Mouse (Mus musculus) embryonic facial prominence, embryonic 14.5 days (tissue): Measurements from ENCODE around the gene Exo5. TPM values are rescaled to one million over a fixed set of nuclear protein-coding genes. Genes with fewer than 3 reads are reported as not detected.
A peak's percentile ranks its signal among the peaks of the same experiment; 100 is the strongest.

Experiments used
- ATAC-seq: fragments of 200-750 bp; cut with Nextera tagmentation; 2 replicates; pipeline ENCODE4 v1.8.0; 2017; ENCODE audit warnings: low read depth, moderate number of reproducible peaks, moderate TSS enrichment
- DNase-seq: peaks from one replicate; pipeline ENCODE4 v3.0.0-alpha.2; 2015; ENCODE audit warnings: low spot score
- H3K27ac ChIP-seq: fragments of 300-500 bp; sonication (generic); replicated peaks from 2 replicates; pipeline ENCODE4 v1.5.1; 2014; ENCODE audit warnings: low read depth, mild to moderate bottlenecking, low read length, moderate library complexity
- H3K27me3 ChIP-seq: fragments of 300-500 bp; sonication (generic); replicated peaks from 2 replicates; pipeline ENCODE4 v1.6.1; 2014; ENCODE audit warnings: low read length; ENCODE audit not compliant: control insufficient read depth, insufficient read depth
- H3K36me3 ChIP-seq: fragments of 300-500 bp; sonication (generic); 2 replicates; pipeline ENCODE4 v1.6.1; 2014; ENCODE audit warnings: low read length, mixed read lengths; ENCODE audit not compliant: control insufficient read depth, insufficient read depth
- H3K4me1 ChIP-seq: fragments of 300-500 bp; sonication (generic); 2 replicates; pipeline ENCODE4 v1.6.1; 2014; ENCODE audit warnings: antibody characterized with exemption, low read length; ENCODE audit not compliant: control insufficient read depth, insufficient read depth
- H3K4me2 ChIP-seq: fragments of 300-500 bp; sonication (generic); 2 replicates; pipeline ENCODE4 v1.6.1; 2014; ENCODE audit warnings: low read depth, mild to moderate bottlenecking, low read length, moderate library complexity, mixed read lengths
- H3K4me3 ChIP-seq: fragments of 300-500 bp; sonication (generic); 2 replicates; pipeline ENCODE4 v1.5.1; 2014; ENCODE audit warnings: low read depth, mild to moderate bottlenecking, low read length
- H3K9ac ChIP-seq: fragments of 300-500 bp; sonication (generic); 2 replicates; pipeline ENCODE4 v1.6.1; 2014; ENCODE audit warnings: low read depth, mild to moderate bottlenecking, low read length, moderate library complexity, mixed read lengths
- H3K9me3 ChIP-seq: fragments of 300-500 bp; sonication (generic); 2 replicates; pipeline ENCODE4 v1.6.1; 2016; ENCODE audit warnings: low read length; ENCODE audit not compliant: control insufficient read depth
- WGBS: fragments of 180-500 bp; shearing (Covaris S2); extraction: QIAGEN DNeasy Blood & Tissue Kit; methylation state at CpG from one replicate; pipeline ENCODE4 v1.1.7; 2014; 5-methylcytosine and 5-hydroxymethylcytosine counted together
- polyA plus RNA-seq: library from polyadenylated mRNA; unstranded; fragments of >200 nt; fragmentation: Nextera tagmentation; extraction: Ambion mirVana; gene quantifications from 2 replicates; pipeline ENCODE4 v1.2.1, GENCODE M21; 2014

Gene Exo5
- polyA plus RNA-seq, 1 experiment from 2014 or later, result 16.7 TPM

- H3K9me3 ChIP-seq, result no peaks in the 10 kb centered on the region
- peak within 1 kb of the TSS; percentile 65 for H3K4me2 ChIP-seq
- ATAC-seq (peak; percentile 98), DNase-seq (peak; percentile 95)
- H3K27ac ChIP-seq, result peak within 1 kb of the TSS; percentile 88
- H3K27me3 ChIP-seq, result no peaks in the 10 kb centered on the region
- H3K36me3 ChIP-seq, result peaks cover 9% of the 10 kb centered on the region
- WGBS, result under 1% methylated on average over 22 of the region's 60 CpGs
- peak within 1 kb of the TSS; percentile 80 for H3K4me3 ChIP-seq
- H3K4me1 ChIP-seq, result no peaks in the 10 kb centered on the region
- peak within 1 kb of the TSS; percentile 86 for H3K9ac ChIP-seq
These were observed 26.7 kb upstream of the Exo5 start, which contains the start of gene Zfp69 for GRCm38 (mm10) chr4:120951428-120951973. Zfp69 (minus strand) TSS chr4:120951699.

GRCm38 (mm10) chr4:120950763-120951427 is 26.1 kb upstream of the Exo5 start:
- ATAC-seq (0 out of 2 replicates have a peak, but pooled peaks have one; percentile 3), DNase-seq (peak; percentile 53)
- Histone ChIP-seq H3K27me3 (no peaks in the 10 kb centered on the region), H3K4me1 (no peaks in the 10 kb centered on the region), H3K4me3 (peak overlapping the region; percentile 80), H3K4me2 (peak overlapping the region; percentile 65), H3K9me3 (no peaks in the 10 kb centered on the region), H3K36me3 (peaks cover 14% of the 10 kb centered on the region), H3K9ac (peak overlapping the region; percentile 86), H3K27ac (peak overlapping the region; percentile 88)
- WGBS, result 8% methylated on average over 13 of the region's 20 CpGs

GRCm38 (mm10) chr4:120948938-120949337 is 24.1 kb upstream of the Exo5 start:
- no peak overlapping the region for H3K27ac ChIP-seq
- no peaks in the 10 kb centered on the region for H3K9me3 ChIP-seq
- no peaks in the 10 kb centered on the region for H3K27me3 ChIP-seq
- H3K9ac ChIP-seq, result no peak overlapping the region
- DNase-seq, result no peak
- WGBS, result 57% methylated on average over 3 of the region's 3 CpGs
- no peaks in the 10 kb centered on the region for H3K4me1 ChIP-seq
- no peak overlapping the region for H3K4me3 ChIP-seq
- H3K36me3 ChIP-seq, result peaks cover 17% of the 10 kb centered on the region
- H3K4me2 ChIP-seq, result no peak overlapping the region
- no peak for ATAC-seq

GRCm38 (mm10) chr4:120935006-120935405 is 10.2 kb upstream of the Exo5 start:
- Histone ChIP-seq H3K27me3 (no peaks in the 10 kb centered on the region), H3K4me1 (no peaks in the 10 kb centered on the region), H3K4me2 (no peak overlapping the region), H3K9ac (no peak overlapping the region), H3K27ac (no peak overlapping the region), H3K4me3 (no peak overlapping the region), H3K36me3 (0 out of 2 replicates have a peak, but pooled peaks cover 5% of the 10 kb centered on the region), H3K9me3 (no peaks in the 10 kb centered on the region)
- DNase-seq (no peak), ATAC-seq (no peak)
- WGBS, result 77% methylated on average over 3 of the region's 3 CpGs

- no peak overlapping the region for H3K4me2 ChIP-seq
- H3K4me3 ChIP-seq, result no peak overlapping the region
- no peak overlapping the region for H3K27ac ChIP-seq
- no peak overlapping the region for H3K9ac ChIP-seq
- WGBS, result 92% methylated on average over 18 of the region's 18 CpGs
- ATAC-seq (no peak), DNase-seq (no peak)
- H3K9me3 ChIP-seq, result no peaks in the 10 kb centered on the region
- no peaks in the 10 kb centered on the region for H3K4me1 ChIP-seq
- H3K36me3 ChIP-seq, result 0 out of 2 replicates have a peak, but pooled peaks cover 5% of the 10 kb centered on the region
- H3K27me3 ChIP-seq, result no peaks in the 10 kb centered on the region
These were observed 5.9 kb upstream of the Exo5 start for GRCm38 (mm10) chr4:120930736-120931135.

- Histone ChIP-seq H3K4me3 (no peak overlapping the region), H3K27ac (no peak overlapping the region), H3K4me2 (no peak overlapping the region), H3K9me3 (no peaks in the 10 kb centered on the region), H3K4me1 (no peaks in the 10 kb centered on the region), H3K36me3 (0 out of 2 replicates have a peak, but pooled peaks cover 5% of the 10 kb centered on the region), H3K27me3 (no peaks in the 10 kb centered on the region), H3K9ac (no peak overlapping the region)
- ATAC-seq (no peak), DNase-seq (no peak)
- 81% methylated on average over 3 of the region's 3 CpGs for WGBS
These were observed 3.9 kb upstream of the Exo5 start for GRCm38 (mm10) chr4:120928686-120929085.

GRCm38 (mm10) chr4:120925386-120925785 is 569 bp upstream of the Exo5 start:
- no peaks in the 10 kb centered on the region for H3K4me1 ChIP-seq
- peak overlapping the region; percentile 67 for H3K4me2 ChIP-seq
- WGBS, result 15% methylated on average over 3 of the region's 3 CpGs
- peak overlapping the region; percentile 52 for H3K4me3 ChIP-seq
- ATAC-seq (0 out of 2 replicates have a peak, but pooled peaks have one; percentile 35), DNase-seq (peak; percentile 50)
- H3K27me3 ChIP-seq, result no peaks in the 10 kb centered on the region
- peaks cover 16% of the 10 kb centered on the region; the same call in 1 of the 2 replicates for H3K9me3 ChIP-seq
- peaks cover 26% of the 10 kb centered on the region for H3K36me3 ChIP-seq
- H3K27ac ChIP-seq, result peak overlapping the region; percentile 71
- H3K9ac ChIP-seq, result peak overlapping the region; percentile 71

GRCm38 (mm10) chr4:120921461-120921860 is 3.4 kb downstream of the Exo5 start:
- no peak overlapping the region for H3K9ac ChIP-seq

More at GRCm38 (mm10) chr4:120921461-120921860, 3.4 kb downstream of the Exo5 start:
- DNase-seq (no peak), ATAC-seq (no peak)
- H3K27ac ChIP-seq, result no peak overlapping the region
- H3K27me3 ChIP-seq, result no peaks in the 10 kb centered on the region
- H3K4me3 ChIP-seq, result no peak overlapping the region
- 95% methylated on average over 8 of the region's 8 CpGs for WGBS
- no peaks in the 10 kb centered on the region for H3K4me1 ChIP-seq
- H3K36me3 ChIP-seq, result peaks cover 31% of the 10 kb centered on the region
- peaks cover 16% of the 10 kb centered on the region; the same call in 1 of the 2 replicates for H3K9me3 ChIP-seq
- H3K4me2 ChIP-seq, result no peak overlapping the region
